Mouse (Mus musculus) mouse embryonic stem cell (cell line): ENCODE measurements around the gene 1700029H14Rik.

ENCODE experiments used
- in situ Hi-C, 2 experiments: fragments of 300-500 bp; cut with MboI; formaldehyde crosslinking; loops; 1 replicate in 1 of 2; 3 replicates in 1 of 2; pipeline ENCODE4 v1.14.3; 2019 to 2020; ENCODE audit warnings: low sequenced_read_pairs in 2 of 2, low pct_unique_long_range_greater_than_20kb in 1 of 2, mixed read lengths in 1 of 2; ENCODE audit not compliant: unreplicated experiment in 1 of 2

1700029H14Rik gene

GRCm38 (mm10) chr8:13550718-13551573 lies 11.3 kb downstream of the 1700029H14Rik start:
- in situ Hi-C loops = loop anchor here in 1 of 2 experiments (10.0 kb wide), 1 partner anchor 204 kb away; the partner anchor contains the start of gene Cdc16

- in situ Hi-C loops = no loop called here
These were observed 13.4 kb downstream of the 1700029H14Rik start for GRCm38 (mm10) chr8:13548831-13549230.

GRCm38 (mm10) chr8:13548235-13548634 lies 14.0 kb downstream of the 1700029H14Rik start:
- in situ Hi-C loops = no loop called here

DNA sequence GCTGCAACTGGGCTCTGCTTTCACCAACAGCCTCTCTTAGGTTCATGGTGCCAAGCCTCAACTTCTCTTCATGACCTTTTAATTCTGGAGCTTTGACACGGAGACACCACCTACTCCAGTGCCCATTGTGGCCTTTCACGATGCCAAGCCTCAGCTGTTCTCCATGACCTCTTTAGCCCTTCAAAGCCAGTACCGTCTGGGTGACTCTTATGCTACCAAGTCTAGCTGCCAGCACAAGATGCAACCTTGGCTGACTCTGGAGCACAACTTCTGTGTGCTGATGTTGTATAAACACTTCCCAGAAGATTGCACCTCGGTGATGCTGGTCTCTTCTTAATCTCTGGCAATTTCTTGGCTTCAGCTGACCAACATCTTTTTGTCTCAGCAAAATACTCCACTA lies 15.8 kb downstream of the 1700029H14Rik start:
- in situ Hi-C loops = no loop called here

GRCm38 (mm10) chr8:13541526-13541925 lies 20.7 kb downstream of the 1700029H14Rik start:
- in situ Hi-C loops = no loop called here

DNA sequence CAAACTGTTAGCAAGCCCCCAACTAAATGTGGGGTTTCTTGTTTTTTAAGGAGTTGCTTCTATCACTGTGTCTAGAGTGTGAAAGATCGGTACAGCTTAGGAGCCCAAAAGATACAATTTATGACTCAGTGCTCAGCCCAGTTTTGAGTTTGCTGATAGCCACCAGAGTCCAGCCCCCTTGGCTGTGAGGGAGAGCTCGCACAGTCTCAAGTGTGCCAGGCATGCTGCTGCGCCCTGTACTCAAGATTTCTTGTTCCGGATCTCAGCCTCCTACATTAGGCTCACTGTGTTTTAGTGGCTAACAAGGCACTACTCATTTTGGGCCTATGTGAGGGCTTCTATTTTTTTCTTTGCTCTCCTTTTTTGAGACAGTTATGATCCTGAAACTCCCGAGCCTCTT lies 22.1 kb downstream of the 1700029H14Rik start:
- in situ Hi-C loops = no loop called here

- in situ Hi-C loops = no loop called here
These were observed 23.4 kb downstream of the 1700029H14Rik start for GRCm38 (mm10) chr8:13538821-13539220.

GRCm38 (mm10) chr8:13537102-13537501 lies 25.2 kb downstream of the 1700029H14Rik start:
- in situ Hi-C loops = no loop called here

DNA sequence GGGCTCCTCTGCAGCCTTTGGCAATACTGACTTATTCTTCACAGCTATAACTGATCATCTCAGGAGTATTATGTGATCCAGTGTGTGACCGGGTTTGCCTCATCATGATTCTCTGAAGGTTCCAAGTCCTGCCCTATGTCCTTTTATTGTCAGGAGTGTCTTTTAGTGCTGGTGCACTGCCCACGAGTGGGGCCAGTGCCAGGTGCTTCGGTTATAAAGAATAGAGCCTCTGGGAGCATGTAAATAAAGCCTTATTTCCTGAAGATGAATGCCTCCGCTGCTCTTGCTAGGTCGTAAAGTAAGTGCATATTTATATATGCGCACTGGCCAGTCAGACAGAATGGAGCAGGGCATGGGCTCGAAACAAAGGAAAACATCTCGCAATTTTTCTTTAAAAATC lies 29.1 kb downstream of the 1700029H14Rik start:
- in situ Hi-C loops = no loop called here

GRCm38 (mm10) chr8:13531602-13532171 lies 30.6 kb downstream of the 1700029H14Rik start:
- in situ Hi-C loops = no loop called here

- in situ Hi-C loops = no loop called here
These were observed 31.3 kb downstream of the 1700029H14Rik start for GRCm38 (mm10) chr8:13530941-13531340.

DNA sequence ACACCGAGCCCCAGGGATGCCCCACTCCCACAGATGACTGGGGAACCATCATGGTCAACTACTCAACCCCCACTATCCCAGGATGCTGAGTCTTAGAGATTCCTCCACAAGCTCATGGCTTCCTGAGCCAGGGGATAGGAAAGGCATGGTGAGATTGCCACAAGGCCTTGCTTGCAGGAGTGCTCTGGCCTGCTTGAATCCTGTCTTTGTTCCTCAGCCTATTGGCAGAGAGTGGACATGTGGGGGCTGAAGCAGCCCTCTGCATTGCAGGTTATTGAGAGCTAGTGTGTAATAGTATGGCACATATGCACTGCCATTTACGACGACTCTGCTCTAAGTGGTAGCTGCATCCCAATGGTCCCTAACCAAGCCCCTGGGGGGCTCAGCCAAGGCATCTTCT lies 31.9 kb downstream of the 1700029H14Rik start:
- in situ Hi-C loops = no loop called here

- in situ Hi-C loops = no loop called here
These were observed 32.4 kb downstream of the 1700029H14Rik start for GRCm38 (mm10) chr8:13529891-13530316.

DNA sequence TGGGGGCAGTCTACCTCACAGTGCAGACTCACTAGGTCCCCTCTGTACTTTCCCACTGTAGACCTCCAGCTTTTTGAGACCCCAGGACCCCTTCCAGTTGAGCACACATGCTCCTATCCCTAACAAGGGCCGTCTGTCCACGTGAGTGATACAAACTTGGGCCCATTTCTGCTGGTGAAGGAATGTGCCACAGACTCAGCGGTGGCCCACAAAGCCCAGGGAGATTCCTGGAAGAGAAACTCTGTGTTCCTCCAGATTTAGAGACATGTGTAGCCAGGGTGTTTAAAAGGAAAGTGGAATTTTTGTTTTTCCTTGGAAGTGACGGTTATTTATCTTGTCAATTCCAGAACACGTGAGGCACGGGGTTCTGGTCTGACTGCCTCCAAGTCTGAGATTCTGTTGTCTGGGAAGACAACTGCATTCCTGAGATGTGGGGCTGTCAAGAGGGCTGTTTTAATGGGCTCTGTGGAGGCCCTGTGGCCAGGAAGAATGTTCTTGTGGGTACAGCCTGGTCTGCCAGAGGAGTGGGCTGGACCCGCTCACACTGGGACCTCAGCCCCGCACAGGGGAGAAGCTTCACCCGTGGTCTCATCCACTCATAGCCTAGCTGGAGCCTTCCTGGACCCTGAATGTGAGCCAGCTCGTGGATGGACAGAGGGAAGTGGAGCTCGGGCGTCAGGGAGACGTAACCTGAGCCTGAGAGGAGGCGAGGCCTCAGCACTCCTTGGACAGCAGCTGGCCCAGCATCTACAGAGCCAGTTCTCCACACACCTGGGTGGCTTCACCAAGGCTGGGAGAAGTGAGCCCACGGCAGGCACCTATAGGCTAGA lies 33.0 kb downstream of the 1700029H14Rik start:
- in situ Hi-C loops = no loop called here

DNA sequence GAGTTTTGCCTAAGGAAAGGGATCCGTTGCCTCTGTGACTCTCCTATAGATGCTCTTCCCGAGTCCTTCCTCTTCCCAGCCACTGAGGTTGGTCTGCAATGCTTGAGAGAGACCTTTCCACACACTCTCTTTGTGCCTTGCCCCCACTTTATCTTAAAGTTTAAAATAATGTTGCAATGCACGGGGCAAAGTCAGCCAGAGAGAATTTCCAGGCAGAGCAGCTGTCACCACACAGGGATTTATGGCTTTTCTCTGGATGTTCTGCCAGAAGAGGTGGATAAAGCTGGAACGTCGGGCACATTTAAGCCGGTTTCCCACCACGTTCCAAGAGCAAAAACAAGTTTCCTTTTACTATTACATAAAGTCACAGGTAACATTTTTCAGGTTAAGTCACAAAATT lies 40.9 kb downstream of the 1700029H14Rik start:
- in situ Hi-C loops = no loop called here

- in situ Hi-C loops = no loop called here
These were observed 41.9 kb downstream of the 1700029H14Rik start for GRCm38 (mm10) chr8:13520349-13520748.

DNA sequence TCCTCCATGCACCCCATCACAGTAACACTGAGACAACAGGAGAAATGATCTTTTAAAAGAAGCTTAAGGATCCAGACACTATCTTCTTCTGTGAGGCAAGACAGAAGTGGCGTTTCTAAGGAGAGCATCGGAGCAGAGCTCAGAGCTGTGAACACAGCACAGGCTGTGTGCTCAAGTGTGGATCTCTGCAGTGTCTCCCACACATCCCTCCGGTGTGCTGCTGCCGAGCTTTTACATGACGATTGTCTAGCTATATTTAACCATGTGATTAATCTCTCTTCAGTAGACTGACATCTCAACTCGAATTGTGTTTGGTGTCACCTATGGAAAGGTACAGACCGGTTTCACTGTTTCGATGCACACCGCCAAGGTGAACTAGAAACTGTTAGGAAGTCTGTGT lies 42.8 kb downstream of the 1700029H14Rik start:
- in situ Hi-C loops = no loop called here

DNA sequence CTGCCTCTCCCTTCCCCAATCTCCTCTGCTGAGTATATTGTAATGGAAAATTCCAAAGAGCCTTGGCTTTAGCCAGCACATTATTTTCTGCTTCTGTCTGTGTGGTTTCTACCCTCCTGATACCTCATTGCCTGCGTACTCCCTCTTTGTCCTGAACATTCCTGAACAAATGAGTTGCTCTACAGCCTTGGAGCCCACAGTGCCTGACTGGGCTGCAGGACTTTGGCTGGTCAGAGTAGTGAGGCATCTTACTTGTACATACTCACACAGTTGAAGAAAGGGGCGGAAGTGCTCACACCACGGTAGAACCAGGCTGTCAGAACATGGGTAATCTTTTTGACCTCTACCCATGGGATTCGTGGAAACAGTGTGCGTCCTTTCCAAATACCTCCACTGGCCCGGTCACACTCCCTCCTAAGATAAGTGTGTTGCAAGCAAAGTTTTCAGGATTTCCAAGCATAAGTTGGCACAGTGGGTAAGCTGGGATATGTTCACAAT lies 44.9 kb downstream of the 1700029H14Rik start:
- in situ Hi-C loops = no loop called here

DNA sequence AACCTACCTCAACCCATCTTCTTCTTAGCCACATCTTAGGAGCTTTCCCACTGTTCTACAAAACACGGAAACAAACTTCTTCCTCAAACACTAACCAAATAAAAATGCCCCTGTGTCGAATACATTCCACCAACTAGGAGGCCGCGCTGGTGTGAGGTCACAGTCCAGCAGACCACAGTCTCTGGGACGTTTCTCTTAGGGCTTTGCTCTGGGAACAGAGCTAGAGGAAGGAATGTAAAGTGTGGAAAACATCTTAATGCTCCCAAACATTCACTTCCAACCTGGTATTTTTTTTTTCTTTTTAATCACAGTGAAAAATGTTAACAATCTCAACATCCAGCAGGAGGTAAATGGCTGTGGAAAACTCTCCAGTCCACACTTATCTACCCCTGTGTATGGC lies 45.5 kb downstream of the 1700029H14Rik start:
- in situ Hi-C loops = no loop called here
